Mouse (Mus musculus) c-Kit-positive CD71-positive TER-119-negative erythroid progenitor cells, embryonic 14.5 days (primary cell): Measurements from ENCODE around the gene Amigo1.

Source experiments
- DNase-seq: peaks from one replicate; pipeline ENCODE4 v3.0.0-alpha.2; 2013; ENCODE audit warnings: low read depth

Amigo1 gene

GRCm38 (mm10) chr3:108186098-108187047 lies at the start of gene Amigo1:
TSS of gene Amigo1 (plus strand) at chr3:108186335.
- DNase-seq: no peak

GRCm38 (mm10) chr3:108139113-108139512 lies 47.0 kb upstream of the Amigo1 start:
- DNase-seq: no peak

GRCm38 (mm10) chr3:108140786-108141185 lies 45.3 kb upstream of the Amigo1 start:
- DNase-seq: no peak

GRCm38 (mm10) chr3:108145534-108146445 lies 40.3 kb upstream of the Amigo1 start, which contains the start of gene Gnai3:
TSS of gene Gnai3 (minus strand) at chr3:108146146.
- DNase-seq: peak; percentile 91

- DNase-seq: no peak
These were observed 39.5 kb upstream of the Amigo1 start for GRCm38 (mm10) chr3:108146671-108147070.

- DNase-seq: peak; percentile 92
These were observed 38.5 kb upstream of the Amigo1 start for GRCm38 (mm10) chr3:108147386-108148235.

GRCm38 (mm10) chr3:108152290-108152689 lies 33.8 kb upstream of the Amigo1 start:
- no peak for DNase-seq

- no peak for DNase-seq
These were observed 31.5 kb upstream of the Amigo1 start, which contains the start of gene Gpr61 for GRCm38 (mm10) chr3:108154656-108155055. TSS of gene Gpr61 (minus strand) at chr3:108154882.

GRCm38 (mm10) chr3:108158383-108159037 lies 27.6 kb upstream of the Amigo1 start:
- DNase-seq: no peak

- DNase-seq: no peak
These were observed 22.0 kb upstream of the Amigo1 start for GRCm38 (mm10) chr3:108164091-108164490.

GRCm38 (mm10) chr3:108164807-108165206 lies 21.3 kb upstream of the Amigo1 start:
- peak; percentile 54 for DNase-seq

- DNase-seq: no peak
These were observed 20.4 kb upstream of the Amigo1 start for GRCm38 (mm10) chr3:108165532-108166315.

GRCm38 (mm10) chr3:108166486-108167211 lies 19.5 kb upstream of the Amigo1 start:
- DNase-seq: no peak

- DNase-seq: no peak
These were observed 18.6 kb upstream of the Amigo1 start for GRCm38 (mm10) chr3:108167499-108167898.

GRCm38 (mm10) chr3:108169199-108169598 lies 16.9 kb upstream of the Amigo1 start:
- no peak for DNase-seq

- no peak for DNase-seq
These were observed 11.2 kb upstream of the Amigo1 start for GRCm38 (mm10) chr3:108174672-108175531.

GRCm38 (mm10) chr3:108178756-108179715 lies 7.1 kb upstream of the Amigo1 start:
- no peak for DNase-seq
